Mouse (Mus musculus): ENCODE results near the gene Elof1. TPM values are rescaled to one million over a fixed set of nuclear protein-coding genes. Genes with fewer than 3 reads are reported as not detected.
"Not testable (repeated sequence)": the region's sequence is repeated elsewhere in the genome, so short reads cannot be mapped to it uniquely, and the experiment has no call there.

The Elof1 gene
- polyA plus RNA-seq, 1 experiment = 54.1 TPM

DNA sequence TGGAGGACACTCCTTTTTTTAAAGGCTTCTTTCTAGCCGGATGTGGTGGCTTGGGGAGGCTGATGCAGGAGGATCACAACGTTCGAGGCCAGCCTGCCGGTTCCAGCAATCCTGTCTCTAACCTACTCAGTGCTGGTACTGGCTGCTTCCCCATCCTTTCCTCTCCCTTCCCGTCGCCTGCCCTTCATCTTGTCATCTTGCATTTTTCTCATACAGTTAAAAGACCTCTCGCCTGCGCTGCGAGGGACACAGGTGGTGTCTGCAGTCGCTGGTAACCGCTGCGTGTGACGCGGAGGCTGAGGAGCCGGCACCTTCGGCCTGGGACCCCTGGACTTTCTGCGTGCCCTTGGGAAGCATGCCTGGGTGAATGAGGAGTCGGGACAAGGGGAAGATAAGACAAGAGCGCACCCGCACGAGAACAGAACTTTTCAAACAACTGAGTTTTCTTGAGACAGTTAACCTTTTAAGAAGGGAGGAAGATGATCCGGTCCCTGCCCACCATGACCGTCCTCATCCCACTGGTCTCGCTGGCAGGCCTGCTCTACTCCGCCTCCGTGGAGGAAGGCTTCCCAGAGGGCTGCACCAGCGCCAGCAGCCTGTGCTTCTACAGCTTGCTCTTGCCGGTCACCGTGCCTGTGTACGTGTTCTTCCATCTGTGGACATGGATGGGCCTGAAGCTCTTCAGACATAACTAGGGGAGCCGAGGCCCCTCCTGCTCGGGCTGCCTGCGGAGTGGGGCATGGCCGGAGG, 40.7 kb upstream of the Elof1 start:
- H3K4me1 ChIP-seq (ENCODE audit: control insufficient read depth, insufficient read depth, low read length) = peaks cover 6% of the 10 kb centered on the region; the same call in 1 of the 2 replicates
- TF ChIP-seq POLR2A (IDR thresholded peaks at IDR 0.05; ENCODE audit: borderline replicate concordance, control insufficient read depth, low read depth, low read length) (no peak), CTCF (IDR thresholded peaks at IDR 0.05; ENCODE audit: control insufficient read depth, insufficient read depth, low read length) (no peak)
- peak overlapping the region; percentile 27 for H3K4me3 ChIP-seq (replicated peaks; ENCODE audit: control insufficient read depth, low read depth, low read length)
- H3K27ac ChIP-seq (ENCODE audit: control insufficient read depth, insufficient read depth, low read depth, low read length, poor library complexity) = no peak overlapping the region
- WGBS = 84% methylated on average over 34 of the region's 34 CpGs

DNA sequence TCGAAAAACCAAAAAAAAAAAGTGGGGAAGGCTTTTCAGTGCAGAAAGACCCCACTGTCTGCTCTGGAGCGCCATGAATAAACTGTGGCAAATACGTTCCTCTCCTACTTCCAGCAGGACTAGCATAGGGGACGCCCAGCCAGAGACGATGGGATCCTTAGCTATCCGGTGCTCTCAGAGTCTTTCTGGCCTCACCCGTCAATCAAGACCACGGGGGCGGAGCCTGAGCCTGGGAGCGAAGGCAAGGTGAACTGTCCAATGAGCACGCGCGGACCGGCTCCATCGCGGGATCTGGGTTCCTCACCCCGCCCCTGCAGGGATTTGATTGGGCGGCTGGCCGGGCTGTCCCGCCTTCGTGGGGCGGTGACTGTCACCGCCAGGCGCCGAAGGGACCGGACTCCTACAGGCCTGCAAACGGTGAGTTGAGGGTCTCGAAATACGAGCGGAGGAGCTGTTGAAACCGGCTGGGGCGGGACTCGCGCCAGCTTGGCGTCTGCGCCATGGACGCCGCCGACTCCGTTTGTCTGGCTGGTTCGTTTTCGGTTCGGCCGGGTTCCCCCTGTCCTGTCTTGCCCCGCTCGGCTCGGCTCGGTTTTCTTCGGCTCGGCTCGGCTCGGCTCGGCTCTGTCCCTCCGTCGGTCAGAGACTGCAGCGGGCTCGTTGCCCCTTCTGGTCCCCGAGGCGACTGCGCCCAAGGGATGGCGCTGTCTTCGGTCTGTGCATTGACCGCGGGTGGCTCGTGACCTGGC, 39.7 kb upstream of the Elof1 start, which contains the start of gene Pigyl:
Gene Pigyl, plus strand, starts transcription at position 350 of the 749 bp plus-strand sequence.
- peaks cover 6% of the 10 kb centered on the region; the same call in 1 of the 2 replicates for H3K4me1 ChIP-seq (ENCODE audit: control insufficient read depth, insufficient read depth, low read length)
- H3K27ac ChIP-seq (ENCODE audit: control insufficient read depth, insufficient read depth, low read depth, low read length, poor library complexity) = peak within 1 kb of the TSS; percentile 82
- TF ChIP-seq POLR2A (IDR thresholded peaks at IDR 0.05; ENCODE audit: borderline replicate concordance, control insufficient read depth, low read depth, low read length) (peak; percentile 78; the same call in 1 of the 2 replicates), CTCF (IDR thresholded peaks at IDR 0.05; ENCODE audit: control insufficient read depth, insufficient read depth, low read length) (peak; percentile 2; the same call in 1 of the 2 replicates)
- under 1% methylated on average over 65 of the region's 65 CpGs for WGBS
- H3K4me3 ChIP-seq (replicated peaks; ENCODE audit: control insufficient read depth, low read depth, low read length) = peak within 1 kb of the TSS; percentile 85

DNA sequence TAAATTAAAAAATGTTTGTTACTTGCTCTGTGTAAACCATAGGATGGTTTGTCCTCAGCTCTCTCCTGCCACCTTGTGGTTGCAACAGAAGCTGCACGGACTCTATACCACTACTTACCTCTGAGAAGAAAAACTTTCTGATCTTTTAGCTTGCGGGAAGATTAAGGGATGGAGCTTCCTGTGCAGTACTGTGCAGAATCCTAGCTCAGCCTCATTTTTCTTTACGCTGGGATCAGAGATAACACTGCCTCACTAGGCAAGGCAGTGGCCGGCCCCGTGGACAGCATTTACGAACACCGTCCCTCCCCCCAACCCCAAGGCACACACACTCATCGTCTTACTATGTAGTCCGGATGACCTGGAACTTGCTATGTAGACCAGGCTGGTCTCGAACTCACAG, 38.6 kb upstream of the Elof1 start:
- Histone ChIP-seq H3K27ac (ENCODE audit: control insufficient read depth, insufficient read depth, low read depth, low read length, poor library complexity) (no peak overlapping the region), H3K4me3 (replicated peaks; ENCODE audit: control insufficient read depth, low read depth, low read length) (peak overlapping the region; percentile 4), H3K4me1 (ENCODE audit: control insufficient read depth, insufficient read depth, low read length) (peaks cover 6% of the 10 kb centered on the region; the same call in 1 of the 2 replicates)
- TF ChIP-seq CTCF (IDR thresholded peaks at IDR 0.05; ENCODE audit: control insufficient read depth, insufficient read depth, low read length) = peak; percentile 39; the same call in 1 of the 2 replicates
- TF ChIP-seq POLR2A (IDR thresholded peaks at IDR 0.05; ENCODE audit: borderline replicate concordance, control insufficient read depth, low read depth, low read length) = no peak
- 6% methylated on average over 10 of the region's 10 CpGs for WGBS

DNA sequence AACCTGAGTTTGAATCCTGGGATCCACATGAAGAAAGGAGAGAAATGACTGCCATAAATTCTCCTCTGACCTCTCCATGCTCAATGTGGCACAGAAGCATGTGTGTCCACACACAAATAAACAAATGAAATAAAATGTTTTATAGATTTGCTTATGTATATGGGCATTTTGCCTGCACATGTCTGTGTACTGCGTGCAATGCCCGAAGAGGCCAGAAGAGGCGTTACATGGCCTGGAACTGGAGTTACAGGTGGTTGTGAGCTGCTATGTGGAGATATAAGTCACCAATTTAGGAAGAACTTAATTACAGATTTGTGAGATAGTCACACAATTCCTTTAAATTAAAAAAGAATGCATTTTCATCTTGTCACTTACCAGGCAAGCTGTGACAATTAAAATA, 36.8 kb upstream of the Elof1 start:
- TF ChIP-seq CTCF (IDR thresholded peaks at IDR 0.05; ENCODE audit: control insufficient read depth, insufficient read depth, low read length) (no peak), POLR2A (IDR thresholded peaks at IDR 0.05; ENCODE audit: borderline replicate concordance, control insufficient read depth, low read depth, low read length) (no peak)
- H3K27ac ChIP-seq (ENCODE audit: control insufficient read depth, insufficient read depth, low read depth, low read length, poor library complexity) = no peak overlapping the region
- 87% methylated on average over 3 of the region's 3 CpGs for WGBS
- peaks cover 6% of the 10 kb centered on the region; the same call in 1 of the 2 replicates for H3K4me1 ChIP-seq (ENCODE audit: control insufficient read depth, insufficient read depth, low read length)
- no peak overlapping the region for H3K4me3 ChIP-seq (replicated peaks; ENCODE audit: control insufficient read depth, low read depth, low read length)

DNA sequence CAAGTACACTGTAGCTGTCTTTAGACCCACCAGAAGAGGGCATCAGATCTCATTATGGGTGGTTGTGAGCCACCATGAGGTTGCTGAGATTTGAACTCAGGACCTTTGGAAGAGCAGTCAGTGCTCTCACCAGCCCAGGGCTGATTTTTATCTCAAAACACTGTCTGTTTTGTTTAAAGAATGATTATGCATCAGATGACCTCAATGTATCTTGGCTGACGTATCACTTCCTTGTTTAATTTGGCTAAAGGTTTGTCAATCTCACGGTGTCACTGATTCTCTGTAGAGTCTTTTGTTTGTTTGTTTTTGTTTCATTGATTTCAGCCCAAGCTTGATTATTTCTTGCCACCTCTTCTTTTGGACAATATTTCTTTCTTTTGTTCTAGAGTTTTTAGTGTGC, 34.0 kb upstream of the Elof1 start:
- TF ChIP-seq CTCF (IDR thresholded peaks at IDR 0.05; ENCODE audit: control insufficient read depth, insufficient read depth, low read length) (no peak), POLR2A (IDR thresholded peaks at IDR 0.05; ENCODE audit: borderline replicate concordance, control insufficient read depth, low read depth, low read length) (no peak)
- peaks cover 2% of the 10 kb centered on the region; the same call in 1 of the 2 replicates for H3K4me1 ChIP-seq (ENCODE audit: control insufficient read depth, insufficient read depth, low read length)
- no peak overlapping the region for H3K4me3 ChIP-seq (replicated peaks; ENCODE audit: control insufficient read depth, low read depth, low read length)
- 74% methylated on average over 2 of the region's 2 CpGs for WGBS
- no peak overlapping the region for H3K27ac ChIP-seq (ENCODE audit: control insufficient read depth, insufficient read depth, low read depth, low read length, poor library complexity)

DNA sequence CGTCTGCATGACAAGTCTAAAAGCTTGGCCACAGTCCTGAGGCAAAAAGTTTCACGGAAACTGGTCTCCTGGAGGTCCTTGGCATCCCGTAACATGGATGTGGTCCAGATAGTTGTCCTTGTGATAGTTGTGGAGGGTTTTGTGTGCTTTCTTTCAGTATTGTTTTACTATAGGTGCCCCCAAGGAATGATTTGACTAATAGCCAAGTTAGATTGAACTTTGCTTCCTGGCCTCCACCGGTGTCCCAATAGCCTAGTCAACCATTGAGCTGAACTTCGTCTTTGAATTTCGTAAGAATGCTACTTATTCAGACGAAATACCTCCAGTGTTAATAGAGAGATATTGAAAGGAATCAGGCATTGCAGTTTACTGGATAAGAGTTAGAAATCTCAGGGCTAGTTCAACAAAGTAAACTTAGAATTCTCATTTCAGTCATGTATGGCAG, 33.3 kb upstream of the Elof1 start:
- not testable (repeated sequence) for H3K4me3 ChIP-seq (replicated peaks; ENCODE audit: control insufficient read depth, low read depth, low read length); H3K27ac ChIP-seq (ENCODE audit: control insufficient read depth, insufficient read depth, low read depth, low read length, poor library complexity); H3K4me1 ChIP-seq (ENCODE audit: control insufficient read depth, insufficient read depth, low read length)
- WGBS = 64% methylated on average over 7 of the region's 7 CpGs

DNA sequence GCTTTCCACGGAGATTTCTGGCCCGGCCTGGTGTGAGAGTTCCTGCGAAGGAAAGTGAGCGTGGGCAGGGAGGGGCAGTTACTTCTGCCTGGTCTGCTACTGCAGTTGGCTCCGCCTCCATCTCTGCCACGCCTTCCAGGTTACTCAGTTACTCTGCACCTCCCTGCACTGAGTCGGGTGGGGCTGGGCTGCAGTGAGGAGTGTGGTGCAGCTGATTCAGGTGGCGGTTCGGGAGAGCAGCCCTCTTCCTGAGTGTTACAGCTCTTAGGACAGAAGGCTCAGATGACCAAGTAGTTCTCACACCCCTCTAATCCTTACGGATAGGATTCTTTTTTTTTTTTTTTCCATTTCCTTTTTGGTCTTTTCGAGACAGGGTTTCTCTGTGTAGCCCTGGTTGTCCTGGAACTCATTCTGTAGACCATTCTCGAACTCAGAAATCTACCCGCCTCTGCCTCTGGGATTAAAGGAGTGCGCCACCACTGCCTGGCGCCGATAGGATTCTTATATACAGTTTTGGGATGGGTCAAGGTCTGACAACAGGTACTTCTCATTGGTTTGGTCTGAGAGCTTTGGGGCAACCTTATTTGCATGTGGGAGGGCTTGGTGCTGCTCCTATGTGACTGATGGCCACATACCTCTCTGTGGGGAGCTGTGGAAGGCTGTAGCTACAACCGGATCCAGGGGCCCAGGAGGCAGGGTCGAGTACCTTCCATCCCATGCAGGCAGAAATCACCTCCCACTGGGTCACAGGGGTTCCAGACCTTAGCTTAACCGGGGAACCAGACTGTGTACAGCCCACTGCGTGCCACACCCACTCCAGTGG, 32.7 kb upstream of the Elof1 start:
- WGBS = 73% methylated on average over 20 of the region's 20 CpGs
- H3K27ac ChIP-seq (ENCODE audit: control insufficient read depth, insufficient read depth, low read depth, low read length, poor library complexity) = no peak overlapping the region
- TF ChIP-seq POLR2A (IDR thresholded peaks at IDR 0.05; ENCODE audit: borderline replicate concordance, control insufficient read depth, low read depth, low read length) (no peak), CTCF (IDR thresholded peaks at IDR 0.05; ENCODE audit: control insufficient read depth, insufficient read depth, low read length) (no peak)

More for the DNA sequence above, 32.7 kb upstream of the Elof1 start:
- Histone ChIP-seq H3K4me1 (ENCODE audit: control insufficient read depth, insufficient read depth, low read length) (no peaks in the 10 kb centered on the region; the same call in 1 of the 2 replicates), H3K4me3 (replicated peaks; ENCODE audit: control insufficient read depth, low read depth, low read length) (no peak overlapping the region)

All from bone marrow, adult 2 months (tissue).